Mouse (Mus musculus) cerebellum, adult 9-10 months (tissue): ENCODE results near the gene Pdzd7.
A peak's percentile ranks its signal among the peaks of the same experiment; 100 is the strongest.

Source experiments
- DNase-seq: peaks from one replicate; pipeline ENCODE4 v3.0.0; 2022

Pdzd7 gene

DNA sequence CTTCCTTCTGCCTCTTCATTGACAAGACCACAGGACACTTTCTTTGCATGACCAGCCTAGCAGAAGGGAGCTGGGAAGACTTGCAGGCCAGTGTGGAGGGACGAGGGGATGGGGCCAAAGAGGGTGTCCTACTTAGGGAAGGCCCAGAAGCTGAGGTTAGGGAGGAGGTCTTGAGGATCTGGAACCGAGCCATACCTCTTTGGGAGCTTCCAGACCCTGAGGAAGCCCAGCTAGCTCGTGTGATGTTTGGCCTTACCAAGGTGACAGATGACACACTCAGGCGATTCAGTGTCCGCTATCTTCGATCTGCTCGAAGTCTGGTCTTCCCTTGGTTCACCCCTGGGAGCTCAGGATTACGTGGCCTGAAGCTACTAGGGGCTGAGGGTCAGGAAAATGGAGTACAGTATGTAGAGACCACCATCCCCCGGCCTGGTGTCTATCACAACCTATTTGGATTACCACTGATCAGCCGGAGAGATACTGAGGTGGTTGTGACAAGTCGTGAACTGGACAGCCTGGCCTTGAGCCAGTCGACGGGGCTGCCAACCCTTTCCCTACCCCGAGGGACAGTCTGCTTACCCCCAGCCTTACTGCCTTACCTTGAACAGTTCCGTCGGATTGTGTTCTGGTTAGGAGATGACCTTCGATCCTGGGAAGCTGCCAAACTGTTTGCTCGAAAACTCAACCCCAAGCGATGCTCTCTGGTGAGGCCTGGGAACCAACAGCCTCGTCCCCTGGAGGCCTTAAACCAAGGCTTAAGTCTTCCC, 37.9 kb downstream of the Pdzd7 start:
- no peak for DNase-seq

DNA sequence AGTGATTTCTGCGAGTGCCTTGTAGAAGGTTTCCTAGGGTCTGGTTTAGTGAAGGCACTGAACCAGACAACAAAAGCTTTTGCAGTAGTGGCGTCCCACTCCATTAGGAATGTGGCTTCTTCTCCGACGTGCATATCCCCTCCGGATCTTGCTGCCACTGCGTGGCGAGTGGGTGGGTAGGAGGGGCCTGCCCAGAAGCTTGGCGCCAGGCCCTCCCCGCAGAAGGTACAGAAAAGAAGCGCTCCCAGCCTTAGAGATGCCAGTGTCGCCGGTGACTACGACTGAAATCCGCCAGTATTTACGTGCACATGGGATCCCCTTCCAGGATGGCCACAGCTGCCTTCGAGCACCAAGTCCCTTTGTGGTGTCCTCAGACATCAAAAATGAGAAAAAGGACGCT, 38.5 kb downstream of the Pdzd7 start:
- no peak for DNase-seq

DNA sequence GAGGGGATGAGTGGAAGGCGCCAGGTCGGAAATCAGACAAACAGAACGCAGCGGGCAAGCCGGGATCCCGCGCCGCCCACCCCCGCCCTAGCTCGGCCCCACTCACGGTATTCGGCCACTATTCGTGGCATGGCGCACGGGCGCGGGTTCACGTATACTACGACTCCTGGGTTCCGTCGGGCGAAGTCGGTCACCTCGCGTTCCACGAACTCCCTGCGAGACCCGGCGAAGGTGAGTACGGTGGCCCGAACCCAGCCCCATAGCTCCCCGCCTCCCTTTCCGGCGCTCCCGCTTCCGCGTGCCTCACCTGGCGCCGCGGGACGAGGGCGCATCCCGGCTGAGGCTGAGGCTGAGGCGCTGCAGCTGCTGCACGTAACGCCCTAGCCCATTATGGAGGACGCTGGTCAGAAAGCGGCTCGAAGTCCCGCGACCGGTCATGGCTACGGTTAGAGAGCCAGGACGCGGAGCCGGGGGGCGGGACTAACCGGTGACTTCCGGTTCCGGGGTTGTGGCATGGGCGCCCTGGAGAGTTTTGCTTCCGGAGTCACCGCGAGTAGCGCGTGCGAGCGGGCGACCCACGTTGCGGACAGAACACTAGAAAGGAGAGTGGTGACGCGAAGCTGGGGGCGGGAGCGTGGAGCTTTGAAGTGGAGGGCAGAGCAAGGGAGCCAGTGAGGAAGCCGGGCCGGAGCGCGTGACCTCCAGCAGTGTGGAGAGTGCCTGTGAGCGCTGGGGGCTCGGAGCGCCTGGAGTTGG, 39.4 kb downstream of the Pdzd7 start, which contains the start of gene Mrpl43:
TSS of gene Mrpl43 (minus strand) at position 486 of the 756 bp plus-strand sequence.
- DNase-seq, result peak; percentile 95

DNA sequence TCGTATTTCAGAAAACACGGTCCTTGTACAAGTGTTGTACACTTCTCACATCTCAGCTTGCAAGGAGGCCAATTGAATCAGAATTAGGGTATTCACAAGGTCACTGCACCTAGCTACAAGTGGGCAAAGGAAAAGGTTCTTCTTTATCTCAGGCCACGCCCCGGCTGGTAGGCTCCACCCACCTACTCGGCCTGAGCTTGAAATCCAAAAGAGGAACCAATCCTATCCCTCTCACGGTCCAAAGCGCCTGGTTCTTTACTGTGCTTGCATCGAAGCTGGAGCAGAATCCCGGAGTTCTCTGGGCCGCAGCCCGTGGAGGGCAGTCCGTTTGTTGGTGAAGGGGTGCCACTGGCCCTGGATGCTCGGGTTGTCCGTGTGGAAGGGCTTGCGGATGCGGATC, 40.1 kb downstream of the Pdzd7 start, which contains the start of gene Twnk:
TSS of gene Twnk (plus strand) at position 220 of the 400 bp plus-strand sequence.
- DNase-seq, result no peak

DNA sequence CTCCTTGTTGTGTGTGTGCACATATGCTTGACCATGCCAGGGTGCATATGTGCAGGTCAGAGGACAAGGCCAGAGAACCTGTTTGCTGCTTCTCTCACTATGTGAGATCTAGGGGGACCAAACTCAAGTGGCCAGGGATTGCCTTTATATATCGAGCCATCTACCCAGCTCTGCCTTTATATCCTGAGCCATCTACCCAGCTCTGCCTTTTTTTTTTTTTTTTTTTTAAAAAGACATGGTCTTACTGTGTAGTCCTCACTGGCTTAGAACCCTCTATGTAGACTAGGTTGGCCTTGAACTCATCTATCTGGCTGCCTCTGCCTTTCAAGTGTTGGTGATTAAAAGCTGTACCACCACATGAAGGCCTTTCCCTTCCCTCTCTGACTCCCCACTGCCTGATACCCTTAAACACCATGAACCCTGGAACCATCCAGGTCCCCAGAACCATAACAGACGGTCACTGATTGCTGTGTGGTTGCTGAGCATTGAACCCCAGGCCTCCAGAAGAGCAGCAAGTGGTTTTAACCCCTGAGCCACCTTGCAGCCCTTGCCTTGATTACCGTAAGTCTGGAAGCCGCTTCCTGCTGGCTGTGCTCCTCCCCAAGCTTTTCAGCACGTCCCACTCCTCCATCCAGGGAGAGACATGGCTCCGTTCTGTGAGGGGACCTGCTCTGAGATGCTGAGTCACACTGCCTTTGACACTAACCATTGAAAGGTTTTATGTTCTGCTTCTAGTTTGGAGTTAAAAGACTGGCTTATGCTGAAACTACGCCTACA, 41.6 kb downstream of the Pdzd7 start:
- no peak for DNase-seq

DNA sequence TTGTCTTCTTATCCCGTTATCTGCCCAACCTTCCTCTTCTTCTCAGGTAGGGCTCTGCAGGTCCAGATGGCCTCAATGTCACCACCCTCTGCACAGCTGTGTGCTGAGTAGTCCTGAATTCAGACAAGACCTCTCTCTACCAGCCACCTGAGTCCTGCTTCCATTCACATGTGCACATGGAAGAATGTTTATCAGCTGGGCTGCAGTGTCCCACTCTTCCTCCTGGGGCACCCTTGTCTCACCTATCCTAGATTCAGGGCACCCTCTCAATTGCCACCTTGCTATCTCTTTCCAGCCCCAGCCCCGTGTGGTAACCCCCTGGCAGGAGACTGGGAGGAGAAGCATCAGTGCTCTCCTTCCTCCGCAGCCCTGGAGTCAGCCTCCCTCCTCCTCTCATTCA, 43.2 kb downstream of the Pdzd7 start:
- no peak for DNase-seq

DNA sequence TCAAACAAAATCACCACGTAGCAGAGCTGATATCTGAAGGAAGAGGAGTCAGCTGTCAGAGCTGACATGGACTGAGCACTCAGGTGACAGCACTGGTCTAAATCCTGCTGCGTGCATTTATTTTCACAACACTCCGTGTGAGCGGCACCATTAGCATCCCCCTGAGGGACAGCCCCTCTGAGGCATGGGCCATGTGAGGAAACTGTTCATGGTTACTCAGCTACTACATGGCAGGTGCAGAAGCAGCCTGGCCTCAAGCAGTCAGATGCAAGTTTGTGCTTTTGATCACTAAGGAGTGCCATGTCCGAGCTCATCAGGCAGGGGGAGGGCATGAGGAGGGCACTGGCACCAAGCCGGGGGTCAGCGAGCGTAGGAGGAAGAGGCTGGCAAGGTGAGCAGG, 45.9 kb downstream of the Pdzd7 start:
- no peak for DNase-seq

DNA sequence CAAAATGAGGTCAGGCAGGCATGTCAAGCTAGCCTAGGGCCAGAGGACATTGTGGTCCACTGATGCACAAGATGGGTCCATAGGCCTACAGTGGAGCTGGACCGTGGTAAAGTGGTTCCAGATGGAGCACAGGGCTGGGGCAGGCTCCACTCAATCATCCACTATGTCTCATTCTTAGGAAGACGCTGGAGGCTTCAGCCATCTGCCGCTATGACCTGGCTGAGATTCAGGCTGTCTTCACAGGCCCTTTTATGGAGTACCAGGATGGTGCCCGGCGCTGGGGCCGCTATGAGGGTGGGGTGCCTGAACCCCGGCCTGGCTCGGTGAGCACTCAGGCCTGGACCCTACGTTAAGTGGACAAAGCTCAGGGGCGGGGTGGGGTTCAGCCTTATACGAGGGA, 47.7 kb downstream of the Pdzd7 start:
- peak; percentile 39 for DNase-seq

DNA sequence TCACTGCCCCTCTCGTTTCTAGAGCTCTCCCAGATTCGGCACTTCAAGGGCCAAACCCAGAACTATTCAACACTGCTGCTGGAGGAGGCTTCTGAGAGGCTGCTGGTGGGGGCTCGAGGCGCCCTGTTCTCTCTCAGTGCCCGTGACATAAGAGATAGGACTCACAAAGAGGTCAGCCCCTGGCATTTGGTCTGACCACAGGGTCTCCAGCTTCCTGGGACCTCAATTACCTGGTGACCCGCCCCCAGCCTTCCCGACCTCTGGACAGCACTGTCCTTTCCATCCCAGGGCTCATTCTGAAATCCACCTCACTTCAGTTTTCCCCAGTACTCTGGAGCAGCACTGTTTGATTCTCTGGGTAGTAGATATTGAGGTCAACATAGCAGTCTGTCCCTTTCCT, 52.8 kb downstream of the Pdzd7 start:
- no peak for DNase-seq

DNA sequence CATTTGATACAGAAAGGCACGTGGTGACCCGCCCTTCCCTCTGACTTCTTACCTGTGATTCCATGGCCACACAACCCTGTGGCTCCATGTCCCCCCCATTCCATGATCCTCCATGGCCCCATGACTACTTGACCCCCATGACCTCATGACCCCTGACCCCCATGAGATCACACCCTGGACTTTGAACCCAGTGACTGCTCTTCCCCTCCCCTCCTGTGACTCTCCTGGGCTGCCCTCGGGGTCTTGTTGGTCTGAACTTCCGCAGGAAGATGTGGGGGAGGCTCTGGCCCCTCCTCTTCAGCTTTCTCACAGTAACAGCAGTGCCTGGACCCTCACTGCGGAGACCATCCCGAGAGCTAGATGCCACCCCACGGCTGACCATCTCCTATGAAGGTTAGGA, 53.3 kb downstream of the Pdzd7 start:
- DNase-seq, result peak; percentile 23

DNA sequence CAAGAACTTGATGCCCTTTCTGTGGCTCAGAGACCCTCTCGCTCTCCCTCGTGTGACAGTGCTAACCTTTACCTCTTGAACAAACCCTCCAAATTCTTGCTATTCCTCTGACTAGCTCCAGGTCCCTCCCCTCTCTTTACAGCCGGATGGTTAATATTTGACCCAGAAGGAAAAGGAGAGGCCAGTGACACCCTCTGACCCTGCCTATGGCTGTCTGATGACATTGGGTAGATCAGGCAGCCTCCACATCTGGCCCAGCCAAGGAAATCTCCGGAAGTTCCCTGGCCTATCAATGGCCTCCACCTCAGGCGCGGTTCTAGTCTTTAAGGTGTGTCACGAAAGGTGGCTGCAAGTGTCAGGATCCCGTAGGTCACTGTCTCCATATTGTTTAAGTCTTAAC, 54.5 kb downstream of the Pdzd7 start:
- DNase-seq, result peak; percentile 17

DNA sequence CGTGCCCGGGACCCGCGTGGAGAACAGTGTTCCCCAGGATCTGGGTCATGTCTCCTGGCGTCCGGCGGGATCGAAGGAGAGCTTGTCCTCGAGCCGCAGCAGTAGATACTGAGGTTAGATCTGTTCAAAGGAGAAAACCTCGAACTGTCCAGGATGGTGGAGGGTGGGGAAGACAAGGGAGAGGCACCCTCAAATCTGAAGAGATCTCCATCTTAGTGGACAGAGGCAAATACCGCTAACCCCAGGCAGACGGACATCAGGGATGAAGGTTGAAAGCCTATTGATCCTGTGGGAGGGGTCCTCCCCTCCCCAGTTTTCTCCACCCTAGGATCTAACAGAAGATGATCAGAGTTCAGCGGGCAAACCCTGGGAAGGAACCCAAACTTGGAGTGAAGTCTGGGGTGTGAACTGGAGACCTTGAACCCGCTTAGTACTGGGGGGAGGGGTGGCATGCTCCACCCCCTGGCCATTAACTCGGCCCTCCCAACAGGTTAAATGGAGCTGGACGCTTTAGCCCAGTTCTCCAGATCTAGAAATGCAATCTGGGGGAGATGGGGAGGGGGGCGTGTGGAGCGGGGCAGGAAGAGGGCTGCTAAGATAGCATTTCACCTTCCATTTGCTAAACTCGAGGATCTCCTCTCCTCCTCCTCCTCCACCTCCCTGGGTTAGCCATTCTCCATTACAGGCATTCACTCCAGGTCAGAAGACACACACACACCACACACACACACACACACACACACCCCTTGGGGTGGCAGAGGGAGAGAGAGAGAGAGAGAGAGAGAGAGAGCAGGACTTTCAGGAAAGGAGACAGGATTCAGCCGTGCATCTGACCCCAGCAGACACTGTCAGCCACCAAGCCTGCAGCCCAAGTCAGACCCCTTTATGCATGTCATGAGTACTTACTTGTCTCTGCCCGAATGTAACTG, 55.7 kb downstream of the Pdzd7 start:
- peak; percentile 38 for DNase-seq

DNA sequence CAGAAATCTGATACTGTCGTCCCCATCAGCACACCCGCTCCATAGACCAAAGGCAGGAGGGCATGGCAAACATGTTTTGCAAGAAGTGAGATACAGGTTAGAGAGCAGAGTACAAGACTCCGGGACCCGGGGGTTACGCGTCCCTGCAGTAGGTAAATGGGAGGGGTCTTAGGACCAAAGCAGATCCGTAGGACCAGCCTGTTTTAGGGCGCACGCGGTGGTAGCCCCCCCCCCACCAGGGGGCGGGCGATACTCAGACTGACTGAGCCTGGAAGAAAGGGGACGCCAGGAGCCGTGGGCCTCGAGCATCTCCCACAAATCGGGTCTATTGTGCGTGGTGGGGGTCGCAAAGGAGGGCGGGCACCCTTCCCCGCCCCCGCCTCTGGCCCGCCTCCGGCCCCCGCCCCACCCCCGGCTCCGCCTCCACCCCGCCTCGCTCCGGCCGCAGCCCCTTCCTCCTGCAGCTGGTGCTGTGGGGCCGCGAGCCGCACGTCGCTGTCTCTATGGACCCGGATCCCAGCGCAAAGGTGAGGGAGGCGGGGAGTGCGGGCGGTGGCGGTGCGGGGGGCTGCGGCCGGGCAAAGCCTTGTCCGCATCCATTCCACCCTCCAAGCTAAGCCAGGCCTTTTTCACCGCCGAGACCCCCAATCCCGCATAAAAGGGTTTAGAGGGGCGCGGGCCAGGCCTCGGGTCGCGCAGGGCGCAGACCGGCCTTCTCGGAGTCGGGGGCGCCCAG, 56.5 kb downstream of the Pdzd7 start, which contains the start of gene Sema4g:
TSS of gene Sema4g (plus strand) at position 271 of the 736 bp plus-strand sequence.
- peak; percentile 53 for DNase-seq

DNA sequence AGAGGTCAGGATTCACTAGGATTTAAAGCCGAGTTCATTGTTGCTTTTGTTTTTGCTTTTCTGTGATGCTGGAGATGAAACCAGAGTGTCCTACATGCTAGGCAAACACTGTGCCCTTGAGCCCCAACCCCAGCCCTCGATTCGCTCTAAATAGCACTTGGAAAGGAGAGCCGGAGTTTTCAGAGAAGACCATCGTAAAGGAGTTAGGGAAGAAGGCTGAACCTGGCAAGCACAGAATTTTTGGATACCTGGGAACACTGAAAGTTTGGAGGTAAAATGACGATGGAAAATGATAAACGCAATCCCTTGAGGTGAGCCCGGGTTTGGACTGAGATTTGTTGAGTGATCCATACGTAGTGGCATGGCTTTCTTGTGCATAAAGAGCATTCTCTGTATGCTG, 57.2 kb downstream of the Pdzd7 start:
- DNase-seq, result peak; percentile 13

DNA sequence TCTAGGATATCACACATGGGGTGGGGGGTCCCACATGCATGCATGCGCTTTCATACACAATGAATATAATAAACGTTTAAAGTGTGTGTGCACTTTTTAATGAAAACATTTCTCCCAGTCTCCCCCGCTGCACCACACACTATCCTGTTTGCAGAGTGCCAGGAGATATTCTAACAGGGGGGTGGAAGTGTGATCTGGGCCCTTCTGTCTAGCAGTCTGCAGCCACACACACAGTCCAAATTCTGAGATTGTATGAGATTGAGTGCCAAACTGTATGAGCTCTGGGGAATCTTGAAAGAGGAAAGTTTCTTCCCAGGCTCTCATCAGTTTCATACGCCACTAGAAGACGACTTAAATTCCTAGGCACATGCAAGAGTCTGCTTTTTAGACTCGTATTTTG, 57.7 kb downstream of the Pdzd7 start:
- DNase-seq, result peak; percentile 26

DNA sequence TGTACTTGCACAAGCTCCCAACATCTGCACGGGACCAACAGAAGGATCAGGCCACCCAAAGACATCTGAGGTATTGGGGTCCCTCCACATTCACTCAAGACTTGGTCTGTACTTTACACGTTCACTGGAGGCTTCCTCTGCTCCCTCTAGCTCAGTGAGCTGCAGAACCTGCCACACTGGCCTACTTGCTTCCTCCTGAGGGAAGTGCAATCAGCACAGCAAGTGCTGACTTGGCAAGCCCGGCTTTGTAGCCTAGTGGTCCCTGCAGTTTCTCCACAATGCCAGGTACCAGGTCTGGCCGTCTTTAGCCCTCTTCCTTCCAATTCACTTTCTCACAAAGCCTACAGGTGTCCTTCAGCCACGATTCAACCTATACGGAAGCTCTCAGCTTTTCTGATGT, 58.5 kb downstream of the Pdzd7 start:
- DNase-seq, result peak; percentile 17

DNA sequence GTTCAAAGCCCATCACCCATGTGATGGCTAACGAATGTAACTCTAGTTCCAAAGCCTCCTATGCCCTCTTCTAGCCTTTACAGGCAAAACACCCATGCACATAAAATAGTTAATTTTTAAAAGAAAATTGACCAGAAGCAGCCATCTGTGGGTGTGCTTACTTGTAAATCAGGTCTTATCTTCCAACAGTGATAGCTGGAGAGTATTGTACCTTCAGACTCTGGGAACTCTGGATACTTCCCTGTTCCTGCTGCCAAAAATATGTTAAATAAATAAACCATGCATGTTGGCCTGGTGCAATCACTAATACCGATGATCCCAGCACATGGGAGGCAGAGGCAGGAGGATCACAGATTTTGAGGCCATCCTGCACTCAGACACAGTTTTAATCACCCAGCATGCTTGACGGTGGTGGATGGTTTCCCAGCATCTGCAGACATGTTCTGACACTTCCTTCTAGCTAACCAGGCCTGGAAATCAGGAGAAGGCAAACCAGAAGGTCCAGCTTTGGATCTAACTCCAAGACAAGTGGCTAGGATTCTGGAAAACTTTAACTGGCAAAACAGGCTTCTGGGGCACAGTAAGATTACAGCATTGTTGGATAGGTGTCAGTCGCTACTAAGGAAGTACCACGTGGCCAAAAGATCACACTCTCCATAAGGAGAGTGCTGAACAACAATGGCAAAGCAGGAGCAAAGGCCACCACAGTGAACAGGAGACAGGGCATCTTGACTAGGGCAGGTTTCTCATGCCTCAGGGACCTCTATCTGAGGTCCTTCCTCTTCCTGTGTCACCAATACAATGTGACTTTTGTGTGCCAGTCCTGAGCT, 60.1 kb downstream of the Pdzd7 start:
- no peak for DNase-seq

DNA sequence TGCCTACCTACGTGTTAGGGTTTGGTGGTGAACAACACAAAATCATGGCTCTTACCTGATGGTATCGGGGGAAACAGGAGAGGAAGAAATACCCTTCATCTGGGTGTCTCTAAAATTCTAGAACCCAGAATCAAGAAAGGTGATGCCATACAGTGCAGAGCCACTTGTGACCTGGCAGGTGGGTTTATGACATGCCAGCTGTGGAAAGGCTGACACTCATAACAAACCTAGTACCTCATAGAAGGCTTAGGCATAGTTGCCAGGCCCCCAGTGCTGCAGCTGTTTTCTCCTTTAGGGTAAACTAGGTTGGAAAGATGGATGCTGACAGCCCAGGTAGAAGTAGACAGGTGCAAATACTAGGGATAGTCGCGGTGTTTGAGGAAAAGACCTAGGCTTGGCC, 61.1 kb downstream of the Pdzd7 start:
- no peak for DNase-seq

DNA sequence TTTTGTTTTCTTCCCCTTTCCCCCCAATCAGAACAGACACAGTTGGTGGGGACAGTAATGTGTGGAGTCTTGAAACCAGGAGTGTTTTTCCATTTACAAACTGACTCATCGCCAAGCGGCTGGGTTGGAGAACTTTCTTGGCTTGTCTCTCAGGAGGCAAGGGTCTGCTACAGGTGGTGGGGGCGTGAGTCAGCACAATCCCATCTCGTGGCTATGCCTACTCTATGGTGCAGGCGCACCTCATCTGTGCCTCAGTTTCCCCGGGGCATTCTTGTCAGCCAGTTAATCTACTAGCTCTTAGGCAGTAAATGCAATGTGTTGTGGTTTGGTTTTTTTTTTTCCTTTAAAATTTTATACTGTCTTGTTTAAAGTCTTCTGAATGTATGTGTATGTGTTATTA, 62.2 kb downstream of the Pdzd7 start:
- no peak for DNase-seq

DNA sequence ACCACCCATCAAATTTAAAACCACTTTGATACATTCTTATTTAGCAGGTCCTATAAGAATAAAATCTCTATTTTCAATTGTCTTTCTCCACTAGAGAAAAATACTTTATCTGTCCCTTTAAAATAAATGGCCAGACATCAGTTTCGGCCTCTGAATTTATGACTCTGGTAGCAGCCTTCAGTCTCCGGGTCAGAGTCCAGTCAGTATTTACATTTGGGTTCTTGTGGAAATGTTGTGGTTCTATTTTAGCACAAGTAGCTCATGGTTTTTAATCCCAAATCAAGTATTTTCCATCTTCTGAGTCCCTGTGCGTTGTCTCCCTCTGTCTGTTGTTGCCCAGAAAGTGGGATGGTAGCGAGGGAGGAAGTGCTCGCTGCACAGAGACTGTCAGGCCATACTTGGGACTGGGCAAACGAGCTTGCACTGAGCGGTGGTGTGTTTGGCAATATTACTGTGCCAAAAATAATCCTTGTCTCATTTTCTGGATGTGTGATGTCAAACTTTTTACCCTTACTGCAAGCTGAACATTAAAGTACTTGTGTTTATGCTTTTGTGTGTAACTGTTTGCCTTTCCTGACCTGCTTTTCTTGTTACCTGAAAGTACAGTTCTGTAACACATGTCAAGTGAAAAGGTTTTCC, 62.9 kb downstream of the Pdzd7 start:
- no peak for DNase-seq
